Mouse (Mus musculus): ENCODE measurements around the gene Sema4d. TPM values are rescaled to one million over a fixed set of nuclear protein-coding genes. Genes with fewer than 3 reads are reported as not detected.

Sema4d gene
- total and polyA plus RNA-seq, 3 experiments: 12.8 to 67.1 (median 16.7) TPM

GRCm38 (mm10) chr13:51736007-51736911 is 57.3 kb downstream of the Sema4d start (continued):
- TF ChIP-seq TCF12 (IDR thresholded peaks at IDR 0.05; ENCODE audit: low read depth, low read length): peak; percentile 71
- TF ChIP-seq HCFC1 (IDR thresholded peaks at IDR 0.05; ENCODE audit: low read depth, low read length): 0 out of 2 replicates have a peak, but pooled peaks have one; percentile 20
- no peak for TF ChIP-seq RCOR1 (conservative IDR thresholded peaks at IDR 0.05; ENCODE audit: low read depth, low read length)
- peak; percentile 59 for TF ChIP-seq ETS1 (conservative IDR thresholded peaks at IDR 0.05; ENCODE audit: low read depth, low read length)
- no peak for TF ChIP-seq NELFE (IDR thresholded peaks at IDR 0.05; ENCODE audit: low read depth, low read length)
- TF ChIP-seq POLR2A (IDR thresholded peaks at IDR 0.05; ENCODE audit: low read depth, low read length): no peak
- TF ChIP-seq E2F4 (IDR thresholded peaks at IDR 0.05; ENCODE audit: insufficient replicate concordance, low read depth, low read length): no peak
- peak; percentile 59 for TF ChIP-seq SIN3A (IDR thresholded peaks at IDR 0.05; ENCODE audit: low read length)
- no peak for TF ChIP-seq CTCF (conservative IDR thresholded peaks at IDR 0.05 in 1 of 2, IDR thresholded peaks at IDR 0.05 in 1 of 2; ENCODE audit: low read depth in 2 of 2, low read length in 2 of 2)
- TF ChIP-seq ZNF384 (IDR thresholded peaks at IDR 0.05; ENCODE audit: low read depth, low read length): peak; percentile 94
- no peak for TF ChIP-seq MYC (IDR thresholded peaks at IDR 0.05; ENCODE audit: low read depth, low read length)
- TF ChIP-seq JUN (IDR thresholded peaks at IDR 0.05; ENCODE audit: insufficient read depth, low read depth, low read length): 0 out of 2 replicates have a peak, but pooled peaks have one; percentile 4
- no peak for TF ChIP-seq ZKSCAN1 (IDR thresholded peaks at IDR 0.05; ENCODE audit: borderline replicate concordance, low read depth, low read length)
- 0 out of 2 replicates have a peak, but pooled peaks have one; percentile 33 for TF ChIP-seq TBP (conservative IDR thresholded peaks at IDR 0.05; ENCODE audit: low read depth, low read length)
- TF ChIP-seq MXI1 (IDR thresholded peaks at IDR 0.05; ENCODE audit: low read depth, low read length): no peak
- TF ChIP-seq PAX5 (IDR thresholded peaks at IDR 0.05; ENCODE audit: low read length): no peak

- peaks cover 14% of the 10 kb centered on the region; the same call in 1 of the 2 replicates for H3K79me2 ChIP-seq (replicated peaks; ENCODE audit: control insufficient read depth, extremely low read depth, insufficient read depth, poor library complexity, severe bottlenecking)
- peaks cover 71 to 97% of the 10 kb centered on the region in 2 experiments for H3K4me1 ChIP-seq (ENCODE audit: control insufficient read depth in 1 of 2, insufficient read depth in 2 of 2)
- H3K9me3 ChIP-seq (replicated peaks; ENCODE audit: low read length): no peaks in the 10 kb centered on the region
- no peaks in the 10 kb centered on the region for H3K27me3 ChIP-seq (replicated peaks)
- DNase-seq (ENCODE audit: extremely low read depth): peak; percentile 81
- peak overlapping the region; percentile 62; the same call in 1 of the 2 replicates for H3K4me2 ChIP-seq (ENCODE audit: insufficient read depth, low read depth, poor library complexity, severe bottlenecking)
- no peak overlapping the region for H3K9ac ChIP-seq (ENCODE audit: insufficient read depth, low read depth)
- peaks cover 4 to 31% of the 10 kb centered on the region in 2 experiments for H3K36me3 ChIP-seq (replicated peaks in 1 of 2; ENCODE audit: control insufficient read depth in 1 of 2, insufficient read depth in 1 of 2, low read length in 1 of 2)
- in situ Hi-C loops (cut with MboI; ENCODE audit: low pct_ligation_motif_present, low pct_unique_long_range_greater_than_20kb, low sequenced_read_pairs): no loop called here
- H3K4me3 ChIP-seq (replicated peaks in 1 of 3; ENCODE audit: low read depth in 2 of 3, low read length in 2 of 3, poor library complexity in 1 of 3): peak overlapping the region in 2 of 3 experiments; percentile 43 to 57
- H3K27ac ChIP-seq (ENCODE audit: insufficient read depth, low read depth): peak overlapping the region; percentile 72; the same call in 1 of the 2 replicates
- dilution Hi-C loops (cut with MboI; ENCODE audit: extremely low pct_ligation_motif_present, extremely low pct_unique_long_range_greater_than_20kb, low sequenced_read_pairs): no loop called here
- TF ChIP-seq MXI1 (IDR thresholded peaks at IDR 0.05; ENCODE audit: low read depth, low read length) (no peak), IRF4 (IDR thresholded peaks at IDR 0.05; ENCODE audit: low read depth, low read length) (peak; percentile 76), EP300 (IDR thresholded peaks at IDR 0.05; ENCODE audit: low read length) (peak; percentile 86), HCFC1 (IDR thresholded peaks at IDR 0.05; ENCODE audit: low read depth, low read length) (peak; percentile 76), POLR2A (IDR thresholded peaks at IDR 0.05; ENCODE audit: low read depth, low read length) (no peak; the same call in 1 of the 2 replicates), TBP (conservative IDR thresholded peaks at IDR 0.05; ENCODE audit: low read depth, low read length) (0 out of 2 replicates have a peak, but pooled peaks have one; percentile 12), E2F4 (IDR thresholded peaks at IDR 0.05; ENCODE audit: insufficient replicate concordance, low read depth, low read length) (no peak), BHLHE40 (IDR thresholded peaks at IDR 0.05; ENCODE audit: low read depth, low read length) (peak; percentile 71), RAD21 (IDR thresholded peaks at IDR 0.05; ENCODE audit: low read depth, low read length) (no peak), ELF1 (IDR thresholded peaks at IDR 0.05; ENCODE audit: low read depth, low read length) (peak; percentile 60; the same call in 1 of the 2 replicates), JUND (conservative IDR thresholded peaks at IDR 0.05; ENCODE audit: low read depth, low read length) (no peak), ZMIZ1 (IDR thresholded peaks at IDR 0.05; ENCODE audit: low read depth, low read length) (no peak), MAFK (IDR thresholded peaks at IDR 0.05; ENCODE audit: insufficient replicate concordance, low read length) (no peak), NRF1 (IDR thresholded peaks at IDR 0.05; ENCODE audit: low read depth, low read length) (no peak), RCOR1 (conservative IDR thresholded peaks at IDR 0.05; ENCODE audit: low read depth, low read length) (0 out of 2 replicates have a peak, but pooled peaks have one; percentile 47), MAZ (IDR thresholded peaks at IDR 0.05; ENCODE audit: low read depth, low read length) (no peak), ZC3H11A (IDR thresholded peaks at IDR 0.05; ENCODE audit: low read depth, low read length) (no peak), MEF2A (IDR thresholded peaks at IDR 0.05; ENCODE audit: borderline replicate concordance, low read depth, low read length) (peak; percentile 87), CHD2 (IDR thresholded peaks at IDR 0.05; ENCODE audit: low read length) (no peak), USF1 (IDR thresholded peaks at IDR 0.05; ENCODE audit: low read depth, low read length) (0 out of 2 replicates have a peak, but pooled peaks have one; percentile 30), SMC3 (IDR thresholded peaks at IDR 0.05; ENCODE audit: low read depth, low read length) (no peak), TCF12 (IDR thresholded peaks at IDR 0.05; ENCODE audit: low read depth, low read length) (peak; percentile 61), MYC (IDR thresholded peaks at IDR 0.05; ENCODE audit: low read depth, low read length) (no peak), NELFE (IDR thresholded peaks at IDR 0.05; ENCODE audit: low read depth, low read length) (no peak), POLR2AphosphoS2 (IDR thresholded peaks at IDR 0.05; ENCODE audit: low read depth, low read length) (no peak), ETS1 (conservative IDR thresholded peaks at IDR 0.05; ENCODE audit: low read depth, low read length) (peak; percentile 94), SIN3A (IDR thresholded peaks at IDR 0.05; ENCODE audit: low read length) (0 out of 2 replicates have a peak, but pooled peaks have one; percentile 47)
These were observed 59.0 kb downstream of the Sema4d start for GRCm38 (mm10) chr13:51734556-51734955.

Data from CH12.LX (cell line).